Mouse (Mus musculus): ENCODE measurements around the gene Fcer2a.

The Fcer2a gene

DNA sequence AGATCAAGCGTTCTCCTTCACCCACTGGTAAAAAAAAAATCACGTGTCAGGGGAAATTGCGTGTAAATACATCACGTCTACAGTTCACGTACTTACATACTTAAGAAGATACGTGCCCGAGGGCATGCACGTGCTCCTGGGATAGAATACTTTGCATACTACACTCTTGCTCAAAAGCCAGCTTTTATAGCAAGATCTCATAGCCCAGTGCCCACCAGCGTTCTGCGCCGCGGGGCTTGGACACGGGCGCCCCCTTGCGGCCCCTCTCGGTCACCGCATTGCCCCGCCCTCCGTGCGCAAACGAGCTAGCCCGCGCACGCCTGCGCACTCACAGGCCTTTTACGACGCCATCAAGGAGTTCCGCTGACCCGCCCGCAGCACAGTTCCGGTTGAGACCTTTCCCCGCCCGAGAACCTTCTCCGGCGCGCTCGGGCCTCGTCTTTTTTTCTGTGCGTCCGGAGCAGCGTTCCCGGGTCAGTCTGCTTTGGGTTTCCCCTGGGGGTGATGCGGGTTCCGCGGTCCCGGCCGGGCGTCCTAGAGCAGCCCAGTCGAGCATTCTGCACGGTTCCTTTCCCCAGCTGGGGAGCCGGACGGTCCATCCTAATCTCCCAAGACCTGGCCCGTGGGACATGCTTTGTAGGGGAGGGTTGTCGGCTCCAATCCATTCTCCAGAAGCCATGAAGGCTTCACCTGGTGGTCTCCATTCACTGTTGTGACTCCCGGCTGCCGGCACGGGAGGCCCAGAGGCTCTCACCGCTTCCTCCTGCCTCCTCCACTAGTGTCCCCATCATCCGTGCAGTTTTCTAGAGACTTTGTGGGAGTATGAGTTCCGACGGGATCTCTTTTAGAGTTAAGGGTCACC lies 17.6 kb downstream of the Fcer2a start, which contains the start of gene Trappc5:
Trappc5 (plus strand) TSS at position 169 of the 862 bp plus-strand sequence.
- DNase-seq (ENCODE audit: low spot score) = peak; percentile 97

DNA sequence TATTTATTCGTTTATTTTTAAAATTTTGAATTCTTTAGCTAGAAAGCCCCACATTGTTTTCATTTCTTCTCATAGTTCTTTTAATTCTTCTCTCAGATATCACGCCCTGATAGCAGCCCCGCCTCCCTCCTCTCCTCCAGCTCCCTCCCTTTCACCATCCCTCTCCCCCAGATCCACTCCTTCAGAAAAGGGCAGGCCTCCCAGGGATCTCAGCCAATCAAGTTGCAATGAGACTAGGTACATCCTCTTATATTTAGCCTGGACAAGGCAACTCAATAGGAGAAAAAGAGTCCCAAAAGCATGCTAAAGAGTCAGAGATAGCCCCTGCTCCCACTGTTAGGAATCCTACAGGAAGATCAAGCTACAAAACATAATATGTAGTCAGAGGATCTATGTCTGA lies 19.3 kb downstream of the Fcer2a start:
- DNase-seq (ENCODE audit: low spot score) = peak; percentile 88

GRCm38 (mm10) chr8:3671980-3672491 lies 21.9 kb downstream of the Fcer2a start, which contains the start of gene Fcor:
TSS of gene Fcor (minus strand) at chr8:3672362.
- peak; percentile 96 for DNase-seq (ENCODE audit: low spot score)

- no peak for DNase-seq (ENCODE audit: low spot score)
Measured at GRCm38 (mm10) chr8:3670388-3670787, 23.6 kb downstream of the Fcer2a start.

DNA sequence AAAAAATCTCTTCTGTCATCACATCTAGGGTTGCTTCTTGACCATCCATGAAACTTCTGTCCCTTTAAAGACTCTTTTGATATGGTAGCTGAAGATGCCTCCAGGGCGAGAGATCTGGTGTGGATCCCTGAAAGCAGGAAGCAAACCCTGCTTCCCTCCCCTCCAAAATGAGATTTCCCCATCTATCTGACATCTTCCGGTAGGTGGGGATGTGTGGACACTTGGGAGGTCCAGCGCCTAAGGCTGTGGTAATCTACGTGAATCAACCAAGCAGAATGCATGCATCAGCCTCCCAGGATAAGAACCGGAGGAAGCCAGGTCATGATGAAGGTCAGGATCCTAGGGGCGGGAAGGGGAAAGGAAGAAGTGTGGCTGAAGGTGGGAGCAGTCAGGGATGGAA lies 28.5 kb downstream of the Fcer2a start, which contains the start of gene Mcemp1:
Mcemp1 (plus strand) TSS at position 248 of the 400 bp plus-strand sequence.
- no peak for DNase-seq (ENCODE audit: low spot score)

DNA sequence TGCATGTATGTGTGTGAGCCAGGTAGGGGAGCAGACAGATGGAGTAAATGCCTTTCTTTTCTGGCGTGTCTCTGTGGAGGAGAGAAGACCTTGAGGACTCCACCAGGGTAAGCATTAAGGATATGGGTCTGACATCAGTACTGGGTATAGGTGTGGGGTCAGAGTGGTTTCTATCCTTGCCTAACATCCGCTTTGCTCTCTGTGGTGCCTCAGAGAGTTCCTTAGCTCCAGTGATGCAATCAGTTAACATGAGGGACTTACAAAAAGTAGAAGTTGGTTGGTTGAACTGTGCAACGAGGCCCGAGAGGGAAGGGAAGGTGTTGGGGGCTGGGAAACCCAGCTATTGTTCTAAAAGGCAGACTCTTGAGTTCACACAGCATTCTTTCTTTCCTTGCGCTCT lies 29.6 kb downstream of the Fcer2a start:
- DNase-seq (ENCODE audit: low spot score) = no peak

GRCm38 (mm10) chr8:3660889-3661288 lies 33.1 kb downstream of the Fcer2a start:
- DNase-seq (ENCODE audit: low spot score) = no peak

DNA sequence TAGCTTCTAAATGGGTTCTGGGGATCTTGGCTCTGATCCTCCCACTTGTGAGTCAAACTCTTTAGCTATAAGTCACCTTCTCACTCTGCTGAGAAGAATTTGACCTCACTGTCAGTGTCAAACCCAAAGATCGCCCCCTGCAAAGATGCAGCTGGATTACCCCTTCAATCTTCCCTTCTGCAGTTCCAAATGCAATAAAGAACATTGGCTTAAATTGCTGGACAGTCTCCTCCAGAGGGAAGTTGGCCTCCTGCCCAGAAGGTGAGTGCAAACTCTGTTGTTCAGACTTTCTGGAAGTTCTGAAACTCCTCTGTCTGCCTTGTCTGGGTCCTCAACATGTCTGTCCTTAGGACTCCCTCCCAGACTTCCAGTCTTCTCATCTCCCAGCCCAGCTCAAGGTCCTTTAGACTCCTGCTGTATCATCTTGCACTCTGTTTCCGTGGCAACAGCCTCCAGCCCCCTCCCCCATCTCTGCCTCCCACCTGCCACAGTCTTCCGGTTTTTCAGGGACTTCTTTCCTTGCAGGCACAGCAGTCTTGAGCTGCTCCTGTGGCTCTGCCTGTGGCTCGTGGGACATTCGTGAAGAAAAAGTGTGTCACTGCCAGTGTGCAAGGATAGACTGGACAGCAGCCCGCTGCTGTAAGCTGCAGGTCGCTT lies 37.1 kb downstream of the Fcer2a start:
- peak; percentile 62 for DNase-seq (ENCODE audit: low spot score)

DNA sequence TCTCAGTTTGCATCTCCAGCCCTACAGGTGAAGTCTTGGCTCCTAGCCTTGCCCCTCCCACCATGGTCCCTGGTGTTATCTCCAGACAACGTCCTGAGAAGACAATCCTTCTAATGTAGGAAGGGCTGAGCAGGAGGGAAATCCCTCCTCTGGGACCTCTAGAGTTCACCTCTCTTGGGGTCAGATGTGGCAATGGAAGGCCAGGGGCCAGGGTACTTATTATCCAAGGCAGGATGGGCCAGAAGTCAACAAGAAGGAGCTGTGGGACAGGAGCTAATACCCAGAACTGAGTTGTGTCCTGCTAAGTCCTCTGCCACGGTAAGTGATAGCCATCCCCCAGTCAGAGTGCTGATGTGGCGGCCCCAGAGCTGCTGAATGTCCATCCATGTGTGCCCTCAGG lies 38.4 kb downstream of the Fcer2a start, which contains the start of gene Retn:
Retn (plus strand) TSS at position 245 of the 400 bp plus-strand sequence.
- peak; percentile 71 for DNase-seq (ENCODE audit: low spot score)

- DNase-seq (ENCODE audit: low spot score) = peak; percentile 63
Measured at GRCm38 (mm10) chr8:3654726-3655508, 39.1 kb downstream of the Fcer2a start.

DNA sequence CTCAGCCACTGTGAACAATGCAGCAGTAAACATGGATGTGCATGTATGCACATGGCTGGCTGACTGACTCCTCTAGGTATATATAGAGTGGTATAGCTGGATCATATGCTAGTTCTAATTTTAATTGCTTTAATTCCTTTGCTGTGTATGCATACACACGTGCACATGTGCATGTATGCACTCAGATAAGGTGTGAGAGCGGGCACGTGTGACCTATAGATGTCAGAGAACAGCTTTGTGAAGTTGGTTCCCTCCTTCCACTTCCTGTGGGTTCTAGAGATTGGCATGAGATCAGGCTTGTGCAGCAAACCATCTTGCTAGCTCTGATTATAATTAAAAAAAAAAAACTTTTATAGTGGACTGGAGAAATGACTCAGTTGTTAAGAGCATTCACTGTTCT lies 41.1 kb downstream of the Fcer2a start:
- DNase-seq (ENCODE audit: low spot score) = no peak

GRCm38 (mm10) chr8:3648990-3649389 lies 45.0 kb downstream of the Fcer2a start:
- DNase-seq (ENCODE audit: low spot score) = no peak

DNA sequence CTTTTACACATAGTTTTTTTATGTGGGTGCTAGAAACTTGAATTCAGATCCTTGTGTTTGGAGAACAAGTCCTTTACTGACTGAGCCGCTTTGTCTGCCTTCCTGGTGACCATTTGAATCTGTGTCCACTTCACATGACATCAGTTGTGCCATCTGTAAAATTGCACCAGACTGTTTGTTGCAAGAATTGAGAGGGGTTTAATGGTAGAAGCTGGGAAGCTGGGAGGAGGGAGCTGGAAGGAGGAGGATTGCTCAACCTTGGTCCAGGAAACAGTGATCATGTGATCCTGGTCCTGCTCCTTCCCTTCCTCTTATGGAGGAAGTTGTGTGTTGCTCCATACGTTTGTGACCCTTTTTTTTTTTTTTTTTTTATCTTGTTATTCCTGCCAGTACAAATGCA lies 45.7 kb downstream of the Fcer2a start:
- peak; percentile 65 for DNase-seq (ENCODE audit: low spot score)

DNA sequence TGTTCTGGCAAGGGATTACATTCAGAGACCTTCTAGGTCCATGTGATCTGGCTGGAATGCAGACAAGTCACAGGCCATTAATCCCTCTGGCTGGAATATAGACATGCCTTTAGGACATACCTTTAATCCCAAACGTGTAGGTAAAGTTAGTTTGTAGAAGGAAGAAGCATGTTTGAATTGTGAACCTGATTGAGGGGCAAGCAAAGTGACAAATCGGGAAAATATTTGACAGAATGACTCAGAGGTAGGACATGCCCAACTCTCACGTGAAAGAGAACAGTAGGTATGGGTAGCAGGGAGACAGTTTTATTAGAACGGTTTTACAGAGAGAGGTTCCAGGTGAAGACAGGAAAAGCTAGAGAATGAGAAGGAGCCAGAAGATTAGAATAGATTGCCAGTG lies 46.4 kb downstream of the Fcer2a start:
- DNase-seq (ENCODE audit: low spot score) = peak; percentile 54

DNA sequence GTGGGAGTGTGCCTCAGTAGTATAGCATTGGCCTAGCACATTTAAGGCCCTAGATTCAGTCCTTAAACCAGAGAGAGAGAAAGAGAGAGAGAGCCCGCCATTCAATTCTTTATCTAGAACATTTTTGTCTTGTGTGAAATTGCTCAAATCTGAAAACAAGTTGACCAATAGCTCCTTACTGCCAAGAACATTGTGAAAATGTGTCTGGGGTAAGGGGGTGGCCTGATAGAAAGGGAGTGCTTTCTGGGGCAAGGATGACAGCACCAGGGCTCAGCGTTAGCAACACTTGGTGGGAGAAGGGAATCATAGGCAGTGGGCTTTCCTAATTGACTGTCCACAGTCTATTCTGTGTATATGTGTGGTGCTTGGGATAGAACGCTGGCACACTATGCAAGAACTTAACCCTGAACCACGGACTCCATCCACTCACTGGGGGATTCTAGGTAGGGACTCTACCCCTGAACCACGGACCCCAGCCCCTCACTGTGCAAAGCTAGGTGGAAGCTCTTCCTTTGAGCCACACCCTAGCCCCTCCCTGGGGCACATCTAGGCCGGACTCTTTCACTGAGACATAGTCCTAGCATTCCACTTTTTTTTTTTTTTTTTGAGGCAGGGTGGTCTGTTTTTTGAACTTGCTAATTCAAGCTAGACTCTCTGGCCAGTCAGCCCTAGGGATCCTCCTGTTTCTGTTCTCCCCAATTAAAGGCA lies 47.0 kb downstream of the Fcer2a start:
- DNase-seq (ENCODE audit: low spot score) = peak; percentile 98

- peak; percentile 92 for DNase-seq (ENCODE audit: low spot score)
Measured at GRCm38 (mm10) chr8:3645804-3646203, 48.2 kb downstream of the Fcer2a start.
